Mouse (Mus musculus): ENCODE results near the gene Hist1h3e.

Gene Hist1h3e

DNA sequence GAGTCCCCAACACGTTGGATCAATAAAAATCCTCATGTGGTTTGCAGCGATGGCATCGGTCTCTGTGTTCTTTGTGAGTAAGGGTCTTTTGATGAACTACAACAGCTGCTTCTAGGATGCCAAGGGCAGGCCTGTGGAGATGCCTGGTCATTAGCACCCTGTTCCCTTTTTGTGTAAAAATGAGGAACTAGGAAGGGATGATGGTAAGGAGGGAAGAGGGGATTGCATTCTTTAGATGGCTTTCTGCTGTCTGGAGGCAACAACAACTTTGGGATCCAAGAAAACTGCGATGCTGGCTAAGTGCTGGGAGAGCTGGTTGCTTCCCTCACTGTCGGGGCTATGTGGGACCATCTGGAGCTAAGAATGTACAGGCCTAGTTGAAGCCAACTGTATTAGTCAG, 23.9 kb downstream of the Hist1h3e start:
- no peak for DNase-seq (ENCODE audit: low spot score in 2 of 2)

DNA sequence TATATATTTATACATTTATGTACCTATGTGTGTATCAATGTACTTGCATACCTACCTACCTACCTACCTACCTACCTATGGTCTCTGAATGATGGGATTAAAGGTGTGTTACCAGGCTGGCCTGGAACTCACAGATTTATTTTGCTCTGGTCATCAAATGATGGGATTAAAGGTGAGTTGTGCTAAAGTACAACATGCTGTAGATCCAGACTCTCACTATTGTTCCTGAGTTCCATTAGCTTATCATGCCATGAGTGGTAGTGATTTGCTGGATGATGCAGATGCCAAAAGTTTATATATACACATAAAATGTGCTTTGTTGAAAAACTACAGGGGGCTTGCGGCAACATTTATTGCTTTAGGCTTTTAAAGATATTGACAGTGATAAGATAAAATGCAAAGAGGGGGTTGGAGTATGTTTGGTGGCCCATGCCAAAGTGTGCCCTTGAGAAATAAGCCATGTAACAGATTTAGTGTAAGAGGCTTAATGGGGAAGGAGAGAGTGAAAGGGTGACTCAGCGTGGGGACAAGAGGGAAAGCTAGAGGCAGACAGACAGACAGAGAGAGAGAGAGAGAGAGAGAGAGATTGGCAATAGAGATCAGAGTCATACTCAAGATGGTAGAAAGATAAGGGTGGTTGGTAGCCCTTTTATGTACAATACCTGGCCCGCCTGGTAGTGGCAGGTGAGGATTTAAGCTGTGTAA, 25.0 kb downstream of the Hist1h3e start:
- no peak for DNase-seq (ENCODE audit: low spot score in 2 of 2)

- no peak for DNase-seq (ENCODE audit: low spot score in 2 of 2)
These were observed 25.9 kb downstream of the Hist1h3e start for GRCm38 (mm10) chr13:23536076-23536822.

- peak; percentile 75 to 78 for DNase-seq (ENCODE audit: low spot score in 2 of 2)
These were observed 26.8 kb downstream of the Hist1h3e start, which contains the start of gene Hist1h3g for GRCm38 (mm10) chr13:23535137-23536075. TSS of gene Hist1h3g (plus strand) at chr13:23535422.

- DNase-seq (ENCODE audit: low spot score in 2 of 2): no peak
These were observed 27.6 kb downstream of the Hist1h3e start for GRCm38 (mm10) chr13:23534368-23535131.

GRCm38 (mm10) chr13:23533560-23534367, 28.4 kb downstream of the Hist1h3e start, which contains the start of gene Hist1h2af:
TSS of gene Hist1h2af (plus strand) at chr13:23533906.
- DNase-seq (ENCODE audit: low spot score in 2 of 2): peak in 1 of 2 experiments; percentile 52

GRCm38 (mm10) chr13:23532262-23533075, 29.7 kb downstream of the Hist1h3e start:
- no peak for DNase-seq (ENCODE audit: low spot score in 2 of 2)

DNA sequence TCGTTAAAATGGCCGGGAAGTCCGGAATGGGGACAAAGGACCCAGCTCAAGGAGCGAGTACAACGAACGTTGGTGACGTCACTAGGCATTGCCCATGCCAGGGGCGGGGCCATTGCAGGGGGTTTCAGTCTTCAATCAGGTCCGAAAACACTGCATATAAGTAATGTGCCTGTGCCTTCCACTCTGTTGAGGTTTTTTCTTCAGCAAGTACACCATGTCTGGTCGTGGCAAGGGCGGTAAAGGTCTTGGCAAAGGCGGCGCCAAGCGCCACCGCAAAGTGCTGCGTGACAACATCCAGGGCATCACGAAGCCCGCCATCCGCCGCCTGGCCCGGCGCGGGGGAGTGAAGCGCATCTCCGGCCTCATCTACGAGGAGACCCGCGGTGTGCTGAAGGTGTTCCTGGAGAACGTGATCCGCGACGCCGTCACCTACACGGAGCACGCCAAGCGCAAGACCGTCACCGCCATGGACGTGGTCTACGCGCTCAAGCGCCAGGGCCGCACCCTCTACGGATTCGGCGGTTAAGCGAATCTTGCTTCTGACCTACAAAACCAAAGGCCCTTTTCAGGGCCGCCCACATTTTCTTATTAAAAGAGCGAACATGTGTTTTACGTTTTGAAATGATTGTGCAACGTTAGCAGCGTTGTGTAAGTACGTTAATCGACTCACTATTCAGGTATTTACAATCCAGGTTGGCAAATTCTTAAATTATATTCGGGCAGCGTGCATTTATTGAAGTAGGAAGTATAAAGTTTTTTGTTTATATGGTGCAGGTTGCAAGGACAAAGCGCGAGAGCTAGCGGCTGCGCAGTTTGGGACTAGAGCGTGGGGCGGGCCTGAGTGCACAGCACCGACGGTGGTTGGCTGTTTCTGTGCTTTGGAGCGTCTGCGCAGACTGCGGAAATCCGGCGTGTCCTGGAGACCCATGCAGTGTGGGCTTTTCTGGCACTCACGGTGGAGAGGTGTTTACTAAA, 31.0 kb downstream of the Hist1h3e start, which contains the start of gene Hist1h4h:
Hist1h4h (plus strand) TSS at position 150 of the 975 bp plus-strand sequence.
- peak; percentile 95 for DNase-seq (ENCODE audit: low spot score in 2 of 2)

DNA sequence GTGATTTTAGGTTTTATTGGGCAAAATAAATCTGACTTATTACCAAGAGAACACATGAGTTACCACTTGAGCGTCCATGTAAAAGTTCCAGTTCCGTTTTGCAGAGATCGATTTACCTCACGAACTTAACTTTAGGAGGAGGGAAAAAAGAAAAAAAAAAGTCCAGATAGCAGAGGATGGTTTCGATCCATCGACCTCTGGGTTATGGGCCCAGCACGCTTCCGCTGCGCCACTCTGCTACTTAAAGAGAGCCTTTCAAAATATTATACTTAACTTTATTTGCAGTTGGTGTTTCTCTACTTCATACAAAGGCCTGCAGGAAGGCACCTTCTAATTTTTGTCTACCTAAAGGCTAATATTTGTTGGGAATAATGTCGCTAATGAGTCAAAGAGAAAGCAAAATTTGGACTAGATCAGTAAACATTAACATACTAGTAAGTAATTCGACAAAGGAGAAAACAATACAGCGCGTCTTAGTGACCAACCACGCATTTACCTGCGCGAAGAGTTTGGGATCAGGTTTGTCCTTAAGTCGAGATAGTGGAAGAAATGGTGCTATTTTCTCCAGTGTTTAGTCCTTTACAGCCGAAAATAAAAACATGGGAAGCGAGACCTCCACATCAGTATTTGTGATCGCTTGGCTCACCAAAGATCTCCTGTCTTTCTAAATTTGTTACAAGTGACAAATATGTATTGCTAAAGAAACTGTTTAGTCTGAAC, 31.8 kb downstream of the Hist1h3e start:
- peak in 1 of 2 experiments; percentile 41 for DNase-seq (ENCODE audit: low spot score in 2 of 2)

DNA sequence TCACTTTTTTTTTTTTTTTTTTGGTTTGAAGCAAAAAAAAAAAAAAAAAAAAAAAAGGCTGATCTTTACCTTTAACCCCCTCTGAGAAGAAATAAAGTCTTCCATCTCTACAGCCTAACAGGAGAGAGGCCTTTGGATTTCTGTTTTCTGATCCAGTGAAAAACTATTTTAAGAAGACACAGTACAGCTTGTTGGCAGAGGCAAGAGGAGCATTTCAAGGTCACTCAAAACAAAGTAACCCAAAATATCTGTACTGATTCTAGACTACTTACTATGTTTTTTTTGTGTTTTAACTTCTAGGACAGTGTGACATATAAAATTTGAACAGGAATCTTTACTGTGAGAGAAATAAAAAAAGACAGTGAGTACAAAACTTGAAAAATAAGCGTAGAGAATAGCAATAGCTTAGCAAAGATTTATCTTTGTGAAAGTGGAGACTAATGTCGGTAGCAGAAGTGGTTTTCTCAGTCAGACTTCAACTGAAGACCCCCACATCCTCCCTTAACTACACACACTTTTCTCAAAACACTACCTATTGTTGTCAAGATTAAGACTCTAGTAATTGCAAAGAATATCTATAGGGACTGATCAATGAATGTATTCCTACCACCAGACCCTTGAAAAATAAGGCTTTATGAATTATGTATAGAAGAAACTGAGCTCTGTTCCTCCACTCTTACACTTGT, 32.5 kb downstream of the Hist1h3e start:
- no peak for DNase-seq (ENCODE audit: low spot score in 2 of 2)

GRCm38 (mm10) chr13:23529005-23529404, 33.2 kb downstream of the Hist1h3e start:
- no peak for DNase-seq (ENCODE audit: low spot score in 2 of 2)

DNA sequence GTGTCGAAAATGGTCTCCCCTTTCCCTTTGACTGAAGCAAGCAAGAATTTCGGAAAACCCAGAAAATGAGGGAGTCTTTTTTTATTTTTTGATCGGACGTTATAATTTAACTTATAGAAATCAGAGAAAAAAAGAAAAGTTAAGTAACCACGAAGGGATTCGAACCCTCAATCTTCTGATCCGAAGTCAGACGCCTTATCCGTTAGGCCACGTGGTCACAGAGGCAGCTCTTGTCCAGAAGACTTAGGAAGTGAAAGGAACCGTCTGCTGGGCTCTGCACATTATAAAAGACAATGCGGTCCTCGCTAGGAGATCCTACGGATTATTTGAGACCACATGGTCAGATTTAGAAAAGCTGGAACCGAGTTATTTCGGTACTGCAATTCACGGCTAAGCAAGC, 35.9 kb downstream of the Hist1h3e start:
- DNase-seq (ENCODE audit: low spot score in 2 of 2): peak; percentile 82 to 91

GRCm38 (mm10) chr13:23525901-23526300, 36.3 kb downstream of the Hist1h3e start:
- DNase-seq (ENCODE audit: low spot score in 2 of 2): no peak

- DNase-seq (ENCODE audit: low spot score in 2 of 2): peak; percentile 68 to 71
These were observed 37.5 kb downstream of the Hist1h3e start for GRCm38 (mm10) chr13:23524654-23525053.

DNA sequence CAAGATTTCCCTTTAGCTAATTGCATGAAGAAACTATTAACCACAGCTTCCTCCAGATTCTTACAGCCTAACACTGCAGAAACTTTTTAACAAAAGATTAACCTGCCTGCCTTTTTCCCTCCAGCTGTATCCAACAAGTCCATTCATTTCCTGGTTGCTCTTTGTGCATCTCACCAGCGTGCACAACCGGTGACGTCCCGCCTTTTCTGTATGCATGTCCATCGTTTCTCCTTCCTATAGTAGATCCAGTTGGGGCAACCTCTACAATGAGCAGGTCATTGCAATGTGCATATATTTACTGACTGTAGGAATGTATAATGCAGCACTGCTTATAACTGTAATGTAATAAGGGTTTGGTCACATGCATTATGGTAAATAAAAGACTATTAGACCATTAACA, 38.2 kb downstream of the Hist1h3e start:
- DNase-seq (ENCODE audit: low spot score in 2 of 2): no peak

- DNase-seq (ENCODE audit: low spot score in 2 of 2): peak; percentile 61 to 72
These were observed 40.5 kb downstream of the Hist1h3e start for GRCm38 (mm10) chr13:23521703-23522102.

GRCm38 (mm10) chr13:23519416-23519815, 42.8 kb downstream of the Hist1h3e start:
- peak; percentile 64 to 72 for DNase-seq (ENCODE audit: low spot score in 2 of 2)
